26 mouse cellular contexts compared by ENCODE assay signal in genomic region chr8:111628401-111628800, GRCm38 (mm10). TPM values are rescaled to one million over a fixed set of nuclear protein-coding genes. Genes with fewer than 3 reads are reported as not detected.
DNase-seq lines count a peak whose midpoint lies in the region; TF ChIP-seq lines count a peak whose summit lies in the region.
"Had no signal": no experiment of that assay in that cellular context is flagged by ENCODE, and none has a peak within 500 bp of the region (broad histone marks: within the 10 kb centered on the region; RNA-seq: fewer than 3 reads in every experiment).

No protein-coding gene starts in this region.

- peak overlapping the region; percentile 10 for H3K27ac ChIP-seq in kidney, adult 2 months (ENCODE audit: insufficient read depth, low read depth, low read length)
- H3K27ac ChIP-seq: forebrain, embryonic 13.5 days; heart, embryonic 10.5 days; heart, embryonic 15.5 days; hindbrain, embryonic 15.5 days; liver, embryonic 14.5 days; macrophage; neural tube, embryonic 13.5 days; stomach, embryonic 15.5 days had no signal

- H3K27me3 ChIP-seq in kidney, adult 2 months (replicated peaks; ENCODE audit: control insufficient read depth, insufficient read depth, low read length) = no peaks in the 10 kb centered on the region
- H3K27me3 ChIP-seq in E14TG2a.4 (ENCODE audit: insufficient read depth, low read length) = peaks cover 39% of the 10 kb centered on the region
- H3K27me3 ChIP-seq: forebrain, embryonic 13.5 days; heart, embryonic 15.5 days; hindbrain, embryonic 15.5 days; neural tube, embryonic 13.5 days; stomach, embryonic 15.5 days had no signal

- H3K36me3 ChIP-seq in kidney, adult 2 months (ENCODE audit: control insufficient read depth, insufficient read depth, low read length) = no peaks in the 10 kb centered on the region
- no peaks in the 10 kb centered on the region for H3K36me3 ChIP-seq in E14TG2a.4 (ENCODE audit: insufficient read depth, low read length)
- H3K36me3 ChIP-seq: heart, embryonic 15.5 days; hindbrain, embryonic 15.5 days; stomach, embryonic 15.5 days had no signal

- H3K4me3 ChIP-seq in kidney, adult 2 months (ENCODE audit: insufficient read depth, low read depth, low read length) = no peak overlapping the region
- H3K4me3 ChIP-seq in E14TG2a.4 (replicated peaks; ENCODE audit: low read length) = peak overlapping the region; percentile 68
- H3K4me3 ChIP-seq: forebrain, embryonic 13.5 days; heart, embryonic 10.5 days; heart, embryonic 15.5 days; hindbrain, embryonic 15.5 days; myocyte; neural tube, embryonic 13.5 days; stomach, embryonic 15.5 days had no signal

- no peak for DNase-seq in kidney, adult 2 months
- DNase-seq in kidney, postnatal 36 days = no peak
- DNase-seq in naive thymus-derived CD4-positive, alpha-beta T cell, adult 2 months (ENCODE audit: low read depth) = peak; percentile 43
- peak; percentile 80 for DNase-seq in thymus, postnatal 14 days
- DNase-seq in cerebellum, adult 11-12 months = no peak
- DNase-seq in urinary bladder, adult 2 months (ENCODE audit: low spot score) = no peak
- DNase-seq in spleen, postnatal 36 days (ENCODE audit: low spot score in 2 of 2) = no peak
- DNase-seq: adrenal gland, postnatal 36 days; cerebellum, adult 8-10 months; cerebellum, postnatal 36 days; gastrocnemius, postnatal 10 days; layer of hippocampus, postnatal 36 days; liver; lung, adult 2 months; lung, postnatal 10 days had no signal

- peaks cover 3% of the 10 kb centered on the region for H3K9me3 ChIP-seq in E14TG2a.4 (ENCODE audit: low read length)
- H3K9me3 ChIP-seq: forebrain, embryonic 13.5 days; heart, embryonic 10.5 days; heart, embryonic 15.5 days; hindbrain, embryonic 15.5 days; neural tube, embryonic 13.5 days; stomach, embryonic 15.5 days had no signal

- TF ChIP-seq CTCF in kidney, adult 2 months (conservative IDR thresholded peaks at IDR 0.05; ENCODE audit: insufficient read depth, insufficient read length, low read depth, low read length) = no peak
- no peak for TF ChIP-seq CTCF in E14TG2a.4 (conservative IDR thresholded peaks at IDR 0.05; ENCODE audit: low read length)

- no peak for TF ChIP-seq POLR2A in kidney, adult 2 months (IDR thresholded peaks at IDR 0.05; ENCODE audit: low read depth, low read length)

- 94% methylated on average over 12 of the region's 12 CpGs for WGBS in kidney, adult 2 months

- H3K4me1 ChIP-seq in kidney, adult 2 months (ENCODE audit: control insufficient read depth, insufficient read depth, low read length) = peaks cover 28% of the 10 kb centered on the region
- peaks cover 72% of the 10 kb centered on the region for H3K4me1 ChIP-seq in E14TG2a.4 (replicated peaks; ENCODE audit: low read depth, low read length)

RNA-seq across cellular contexts. Expression of gene Ldhd, which starts 1.8 kb away (rescaled TPM):
- 336 and 441 TPM in 2 replicates for polyA plus RNA-seq in kidney, adult 2 months (2012; rRNA removed)
- 15.3 and 20.2 TPM in 2 replicates for polyA plus RNA-seq in urinary bladder, adult 2 months (2012; rRNA removed)
- polyA plus RNA-seq: embryonic facial prominence, embryonic 11.5 days had no signal

RNA-seq across cellular contexts. Expression of gene Zfp1, which starts 14.8 kb away (rescaled TPM):
- 6.6 and 7.5 TPM in 2 replicates for polyA plus RNA-seq in kidney, adult 2 months (2012; rRNA removed)
- 14.5 and 15.6 TPM in 2 replicates for polyA plus RNA-seq in urinary bladder, adult 2 months (2012; rRNA removed)

Comparison
In these comparisons a context has a peak if more than half of its experiments do, and no peak if none do; other contexts are left out.
1. DNase-seq: peak in naive thymus-derived CD4-positive, alpha-beta T cell, adult 2 months (single experiment) and thymus, postnatal 14 days (single experiment); none in kidney, adult 2 months (single experiment), kidney, postnatal 36 days (0 of 2), cerebellum, adult 11-12 months (single experiment), urinary bladder, adult 2 months (single experiment) and spleen, postnatal 36 days (0 of 2).
2. RNA of gene Ldhd, which starts 1.8 kb away (polyA plus RNA-seq): 336 to 441 TPM in kidney, adult 2 months; 15.3 to 20.2 TPM in urinary bladder, adult 2 months; every median in the first group is over 10 times any median in the second.